Mouse (Mus musculus): ENCODE measurements around the gene Rcor1.

- TF ChIP-seq CTCF (IDR thresholded peaks at IDR 0.05; ENCODE audit: extremely low read depth, insufficient read depth, low read length) (no peak), POLR2A (IDR thresholded peaks at IDR 0.05; ENCODE audit: extremely low read depth, insufficient read depth, low read length) (no peak)
Observed at GRCm38 (mm10) chr12:111064220-111064619, 25.1 kb downstream of the Rcor1 start.

Measured in cortical plate, adult 2 months (tissue).